Mouse (Mus musculus) left cerebral cortex, adult 2 months (tissue): ENCODE measurements at regions not wholly inside any gene's neighbourhood (a gene's known extent, or its start where the extent isn't known, plus 50 kb on each side); places are given as distances from the start of the nearest gene placed in this dataset.
A peak's percentile ranks its signal among the peaks of the same experiment; 100 is the strongest.

Experiments used
- DNase-seq, 2 experiments: peaks; one replicate each; pipeline ENCODE4 v3.0.0; 2021 to 2022; ENCODE audit warnings: low spot score in 2 of 2, mixed read lengths in 1 of 2; ENCODE audit errors: extremely low spot score in 1 of 2
- H3K27ac ChIP-seq: fragments of 200-600 bp; 2 replicates; pipeline ENCODE4 v1.8.1; 2022
- H3K4me3 ChIP-seq: fragments of 200-600 bp; 2 replicates; pipeline ENCODE4 v1.8.1; 2022
- CTCF ChIP-seq: fragments of 200-600 bp; IDR thresholded peaks from 2 replicates; pipeline ENCODE4 v1.8.1; 2022; ENCODE audit warnings: antibody characterized with exemption, mild to moderate bottlenecking, moderate library complexity
- intact Hi-C: fragments of 180-260 bp; cut with DNase I; formaldehyde crosslinking; loops from one replicate; pipeline ENCODE4 v1.15.1; 2025

- intact Hi-C loops: loop anchor here (10.0 kb wide), 1 partner anchor 1863 kb away; no protein-coding TSS in a partner anchor
These were observed 209.7 kb downstream of the Igsf11 start for GRCm38 (mm10) chr16:39102151-39102550.

GRCm38 (mm10) chr16:39103360-39104095 lies 211.1 kb downstream of the Igsf11 start:
- H3K4me3 ChIP-seq: no peak overlapping the region
- no peak for TF ChIP-seq CTCF
- no peak overlapping the region for H3K27ac ChIP-seq
- no peak for DNase-seq
- intact Hi-C loops: loop anchor here (10.0 kb wide), 1 partner anchor 1861 kb away; no protein-coding TSS in a partner anchor

More at GRCm38 (mm10) chr16:39102151-39102550, 209.7 kb downstream of the Igsf11 start:
- TF ChIP-seq CTCF: no peak
- H3K4me3 ChIP-seq: no peak overlapping the region
- no peak overlapping the region for H3K27ac ChIP-seq
- no peak for DNase-seq

GRCm38 (mm10) chr16:39109383-39110033 lies 217.0 kb downstream of the Igsf11 start:
- peak; percentile 57 to 64 for DNase-seq
- intact Hi-C loops: loop anchor here (5.0 to 10.0 kb wide), 3 partner anchors 208 to 1855 kb away; no protein-coding TSS in a partner anchor
- TF ChIP-seq CTCF: peak; percentile 83
- Histone ChIP-seq H3K27ac (peak overlapping the region; percentile 80), H3K4me3 (peak overlapping the region; percentile 57)

GRCm38 (mm10) chr16:39110089-39110488 lies 217.6 kb downstream of the Igsf11 start:
- no peak for TF ChIP-seq CTCF
- intact Hi-C loops: loop anchor here (5.0 kb wide), 1 partner anchor 207 kb away; no protein-coding TSS in a partner anchor
- H3K4me3 ChIP-seq: peak overlapping the region; percentile 57
- no peak for DNase-seq
- H3K27ac ChIP-seq: no peak overlapping the region

- TF ChIP-seq CTCF: no peak
- no peak for DNase-seq
- Histone ChIP-seq H3K4me3 (no peak overlapping the region), H3K27ac (no peak overlapping the region)
- intact Hi-C loops: no loop called here
These were observed 225.6 kb downstream of the Igsf11 start for GRCm38 (mm10) chr16:39118059-39118458.

GRCm38 (mm10) chr16:39119811-39120210 lies 227.3 kb downstream of the Igsf11 start:
- no peak overlapping the region for H3K4me3 ChIP-seq
- TF ChIP-seq CTCF: no peak
- no peak for DNase-seq
- intact Hi-C loops: no loop called here
- no peak overlapping the region for H3K27ac ChIP-seq

- no peak for TF ChIP-seq CTCF
- intact Hi-C loops: no loop called here
These were observed 231.0 kb downstream of the Igsf11 start for GRCm38 (mm10) chr16:39123445-39123952.

GRCm38 (mm10) chr16:39132459-39132858 lies 240.0 kb downstream of the Igsf11 start:
- Histone ChIP-seq H3K4me3 (no peak overlapping the region), H3K27ac (no peak overlapping the region)
- intact Hi-C loops: no loop called here
- no peak for TF ChIP-seq CTCF
- DNase-seq: no peak

More at GRCm38 (mm10) chr16:39123445-39123952, 231.0 kb downstream of the Igsf11 start:
- DNase-seq: no peak
- H3K27ac ChIP-seq: no peak overlapping the region
- H3K4me3 ChIP-seq: no peak overlapping the region

GRCm38 (mm10) chr16:39135777-39136176 lies 243.3 kb downstream of the Igsf11 start:
- Histone ChIP-seq H3K27ac (no peak overlapping the region), H3K4me3 (no peak overlapping the region)
- DNase-seq: no peak
- intact Hi-C loops: no loop called here
- TF ChIP-seq CTCF: no peak

GRCm38 (mm10) chr16:39147151-39147550 lies 254.7 kb downstream of the Igsf11 start:
- no peak for DNase-seq
- no peak for TF ChIP-seq CTCF
- Histone ChIP-seq H3K27ac (no peak overlapping the region), H3K4me3 (no peak overlapping the region)
- intact Hi-C loops: no loop called here

- no peak for DNase-seq
- intact Hi-C loops: no loop called here
- no peak for TF ChIP-seq CTCF
- Histone ChIP-seq H3K27ac (no peak overlapping the region), H3K4me3 (no peak overlapping the region)
These were observed 259.2 kb downstream of the Igsf11 start for GRCm38 (mm10) chr16:39151325-39152318.
